Mouse (Mus musculus): ENCODE measurements around the gene B4galt4. TPM values are rescaled to one million over a fixed set of nuclear protein-coding genes. Genes with fewer than 3 reads are reported as not detected.
"Not testable (repeated sequence)": the region's sequence is repeated elsewhere in the genome, so short reads cannot be mapped to it uniquely, and the experiment has no call there.

B4galt4 gene
- polyA plus RNA-seq, 1 experiment from 2014 or later: 21.2 TPM

DNA sequence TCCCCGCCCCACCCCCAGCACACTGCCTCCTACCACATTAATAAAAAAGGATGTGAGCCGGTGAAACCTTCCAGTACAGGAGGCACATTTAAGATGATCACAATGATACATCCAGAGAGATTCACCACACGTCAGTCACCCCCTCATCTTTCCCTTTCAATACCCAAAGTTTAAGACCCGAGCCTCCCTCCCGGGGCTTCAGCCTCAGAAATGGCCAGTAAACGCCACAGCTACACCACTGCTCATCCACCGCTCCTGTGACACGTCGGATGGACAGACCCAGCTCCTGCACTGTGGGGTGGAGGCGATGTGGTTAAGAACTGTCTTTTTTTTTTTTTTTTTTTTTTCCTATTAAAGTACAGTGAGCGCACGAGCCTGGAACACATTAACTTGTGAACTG lies 30.0 kb upstream of the B4galt4 start:
- Histone ChIP-seq H3K36me3 (ENCODE audit: control insufficient read depth, insufficient read depth) (no peaks in the 10 kb centered on the region), H3K27ac (ENCODE audit: low read depth, low read length) (peak overlapping the region; percentile 82; the same call in 1 of the 2 replicates), H3K9ac (ENCODE audit: low read depth, low read length) (peak overlapping the region; percentile 59), H3K9me3 (ENCODE audit: control insufficient read depth) (no peaks in the 10 kb centered on the region), H3K27me3 (replicated peaks; ENCODE audit: control insufficient read depth, insufficient read depth, low read length) (no peaks in the 10 kb centered on the region), H3K4me1 (replicated peaks; ENCODE audit: control insufficient read depth, insufficient read depth, low read length) (no peaks in the 10 kb centered on the region), H3K4me2 (replicated peaks; ENCODE audit: low read depth) (peak overlapping the region; percentile 92), H3K4me3 (ENCODE audit: low read depth, low read length) (peak overlapping the region; percentile 65)
- 12% methylated on average over 12 of the region's 12 CpGs for WGBS
- no peak for ATAC-seq
- TF ChIP-seq CTCF (IDR thresholded peaks at IDR 0.05; ENCODE audit: low read depth): no peak

DNA sequence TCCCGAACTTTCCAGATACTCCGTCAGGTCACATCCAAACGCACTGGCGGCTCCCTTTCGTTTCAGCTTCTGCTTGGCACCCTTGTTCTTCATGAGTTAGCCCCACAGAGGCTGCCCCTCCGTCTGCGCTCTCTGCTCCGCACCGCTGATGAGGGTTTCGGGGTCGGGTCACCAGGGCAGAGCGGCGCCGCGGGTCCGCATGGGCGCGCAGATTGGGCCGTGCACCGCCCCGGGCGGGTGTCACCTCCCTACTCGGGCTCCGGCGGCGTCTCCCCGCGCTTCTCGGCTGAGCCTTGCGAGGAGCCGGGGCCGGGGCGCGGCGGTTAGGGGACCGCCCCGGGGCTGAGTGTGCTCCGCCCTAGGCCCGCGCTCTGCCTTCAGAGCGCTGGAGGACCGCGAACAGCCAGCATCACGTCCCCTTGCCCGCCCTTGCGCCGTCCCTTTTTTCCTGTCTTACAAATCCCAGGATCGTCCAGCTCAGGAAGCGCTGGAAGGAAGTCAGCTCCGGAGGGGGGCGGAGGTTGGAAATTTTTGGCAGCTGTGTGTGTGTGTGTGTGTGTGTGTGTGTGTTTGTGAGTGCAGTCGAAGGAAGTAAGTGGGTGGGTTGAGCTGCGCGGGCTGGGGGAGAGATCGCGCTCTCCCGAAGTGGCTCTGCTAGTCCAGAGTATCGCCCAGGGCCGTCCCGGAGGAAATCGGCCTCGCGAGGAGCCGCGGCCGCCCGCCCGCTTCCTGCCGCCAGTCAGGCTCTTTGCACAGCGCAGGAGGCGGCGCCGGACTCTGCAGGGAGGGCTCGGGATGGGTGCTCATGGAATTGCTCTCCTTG lies 29.3 kb upstream of the B4galt4 start, which contains the start of gene Arhgap31:
Arhgap31 (minus strand) TSS at position 694 of the 823 bp plus-strand sequence.
- WGBS: under 1% methylated on average over 71 of the region's 74 CpGs
- peak within 1 kb of the TSS; percentile 59 for H3K9ac ChIP-seq (ENCODE audit: low read depth, low read length)
- no peaks in the 10 kb centered on the region for H3K36me3 ChIP-seq (ENCODE audit: control insufficient read depth, insufficient read depth)
- peak within 1 kb of the TSS; percentile 65 for H3K4me3 ChIP-seq (ENCODE audit: low read depth, low read length)
- TF ChIP-seq CTCF (IDR thresholded peaks at IDR 0.05; ENCODE audit: low read depth): no peak
- H3K4me1 ChIP-seq (replicated peaks; ENCODE audit: control insufficient read depth, insufficient read depth, low read length): no peaks in the 10 kb centered on the region
- no peaks in the 10 kb centered on the region for H3K9me3 ChIP-seq (ENCODE audit: control insufficient read depth)
- peak; percentile 86 for ATAC-seq
- H3K27ac ChIP-seq (ENCODE audit: low read depth, low read length): peak within 1 kb of the TSS; percentile 82
- no peaks in the 10 kb centered on the region for H3K27me3 ChIP-seq (replicated peaks; ENCODE audit: control insufficient read depth, insufficient read depth, low read length)
- H3K4me2 ChIP-seq (replicated peaks; ENCODE audit: low read depth): peak within 1 kb of the TSS; percentile 92

DNA sequence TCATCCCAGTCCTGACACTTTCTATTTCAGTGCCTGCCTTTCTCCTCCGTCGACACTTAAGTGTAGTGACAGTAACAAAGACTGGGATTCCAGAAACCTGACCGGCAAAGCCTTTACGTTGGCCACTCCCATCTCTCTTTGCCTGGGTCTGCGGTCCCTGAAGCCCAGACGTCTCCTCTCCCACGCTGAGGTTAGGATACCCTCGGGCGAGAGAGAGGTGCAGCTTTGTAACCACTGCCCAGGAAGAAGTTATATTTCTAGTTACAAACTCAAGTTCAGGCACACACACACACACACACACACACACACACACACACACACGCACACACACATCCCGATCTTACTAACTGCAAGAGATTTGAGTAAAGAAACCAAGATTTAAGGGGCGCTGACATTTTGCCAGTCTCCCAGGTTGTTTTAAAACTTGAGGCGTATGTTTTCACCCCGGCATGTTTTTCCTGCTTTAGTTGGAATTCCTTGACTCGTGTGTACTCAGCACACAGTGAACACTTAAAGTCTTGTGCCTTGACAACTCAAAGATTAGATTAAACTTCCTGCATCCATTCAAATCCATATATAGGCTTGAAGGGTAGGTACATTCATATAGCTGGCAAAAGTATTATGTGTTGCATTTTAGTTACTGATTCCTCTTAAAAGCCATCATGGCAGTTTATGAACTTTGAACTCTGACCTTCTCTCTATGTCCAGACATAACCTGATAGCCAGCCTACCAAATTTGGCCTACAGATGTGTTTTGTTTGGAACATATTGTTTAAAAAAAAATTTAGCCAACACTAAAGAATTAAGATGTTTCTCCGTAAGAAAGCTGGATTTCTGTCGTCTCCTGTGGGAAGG lies 28.4 kb upstream of the B4galt4 start:
- H3K4me1 ChIP-seq (replicated peaks; ENCODE audit: control insufficient read depth, insufficient read depth, low read length): no peaks in the 10 kb centered on the region
- H3K36me3 ChIP-seq (ENCODE audit: control insufficient read depth, insufficient read depth): no peaks in the 10 kb centered on the region
- ATAC-seq: peak; percentile 8; the same call in 1 of the 2 replicates
- H3K4me3 ChIP-seq (ENCODE audit: low read depth, low read length): peak overlapping the region; percentile 65
- H3K27ac ChIP-seq (ENCODE audit: low read depth, low read length): peak overlapping the region; percentile 82
- TF ChIP-seq CTCF (IDR thresholded peaks at IDR 0.05; ENCODE audit: low read depth): no peak
- 12% methylated on average over 17 of the region's 17 CpGs for WGBS
- H3K9ac ChIP-seq (ENCODE audit: low read depth, low read length): 0 out of 2 replicates have a peak overlapping the region, but pooled peaks have one; percentile 59
- peak overlapping the region; percentile 92 for H3K4me2 ChIP-seq (replicated peaks; ENCODE audit: low read depth)
- no peaks in the 10 kb centered on the region for H3K27me3 ChIP-seq (replicated peaks; ENCODE audit: control insufficient read depth, insufficient read depth, low read length)
- no peaks in the 10 kb centered on the region for H3K9me3 ChIP-seq (ENCODE audit: control insufficient read depth)

DNA sequence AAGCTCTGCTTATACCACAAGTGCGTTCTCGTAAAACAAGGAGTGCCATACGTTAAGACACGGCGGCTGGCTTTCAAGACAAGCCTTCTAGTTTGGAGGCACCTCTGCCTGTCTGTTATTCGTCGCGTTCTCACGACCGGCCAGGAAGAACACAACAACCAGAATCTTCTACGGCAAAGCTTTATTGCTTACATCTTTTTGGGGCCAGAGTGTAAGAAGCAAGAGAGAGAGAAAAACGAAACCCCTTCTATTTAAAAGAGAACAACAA lies 27.9 kb upstream of the B4galt4 start:
- peak overlapping the region; percentile 17; the same call in 1 of the 2 replicates for H3K4me3 ChIP-seq (ENCODE audit: low read depth, low read length)
- H3K9ac ChIP-seq (ENCODE audit: low read depth, low read length); H3K4me1 ChIP-seq (replicated peaks; ENCODE audit: control insufficient read depth, insufficient read depth, low read length); H3K27me3 ChIP-seq (replicated peaks; ENCODE audit: control insufficient read depth, insufficient read depth, low read length); H3K9me3 ChIP-seq (ENCODE audit: control insufficient read depth); H3K36me3 ChIP-seq (ENCODE audit: control insufficient read depth, insufficient read depth): not testable (repeated sequence)
- peak; percentile 55; the same call in 1 of the 2 replicates for ATAC-seq
- peak overlapping the region; percentile 92 for H3K4me2 ChIP-seq (replicated peaks; ENCODE audit: low read depth)
- peak overlapping the region; percentile 54; the same call in 1 of the 2 replicates for H3K27ac ChIP-seq (ENCODE audit: low read depth, low read length)
- WGBS: 35% methylated on average over 11 of the region's 12 CpGs

DNA sequence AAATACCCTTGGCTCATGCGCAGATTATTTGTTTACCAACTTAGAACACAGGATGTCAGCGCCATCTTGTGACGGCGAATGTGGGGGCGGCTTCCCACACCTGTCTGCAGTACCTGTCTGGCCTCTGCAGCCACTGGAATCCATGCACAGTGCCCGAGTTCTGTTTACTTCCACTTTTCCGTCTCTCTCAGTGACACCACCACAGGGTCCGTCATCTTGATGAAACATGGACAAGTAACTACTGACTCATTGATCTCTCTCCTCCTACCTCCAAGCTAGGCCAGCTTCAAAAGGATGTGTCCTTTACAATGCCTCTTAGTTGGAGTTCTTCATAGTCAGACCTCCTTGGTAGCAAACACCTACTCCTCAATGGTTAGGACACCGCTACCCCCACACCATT lies 20.7 kb upstream of the B4galt4 start:
- no peaks in the 10 kb centered on the region for H3K4me1 ChIP-seq (replicated peaks; ENCODE audit: control insufficient read depth, insufficient read depth, low read length)
- H3K27ac ChIP-seq (ENCODE audit: low read depth, low read length): no peak overlapping the region
- 94% methylated on average over 8 of the region's 9 CpGs for WGBS
- H3K4me2 ChIP-seq (replicated peaks; ENCODE audit: low read depth): no peak overlapping the region
- no peaks in the 10 kb centered on the region for H3K36me3 ChIP-seq (ENCODE audit: control insufficient read depth, insufficient read depth)
- no peaks in the 10 kb centered on the region for H3K27me3 ChIP-seq (replicated peaks; ENCODE audit: control insufficient read depth, insufficient read depth, low read length)
- no peak overlapping the region for H3K4me3 ChIP-seq (ENCODE audit: low read depth, low read length)
- H3K9ac ChIP-seq (ENCODE audit: low read depth, low read length): no peak overlapping the region
- H3K9me3 ChIP-seq (ENCODE audit: control insufficient read depth): no peaks in the 10 kb centered on the region
- TF ChIP-seq CTCF (IDR thresholded peaks at IDR 0.05; ENCODE audit: low read depth): no peak
- ATAC-seq: no peak

DNA sequence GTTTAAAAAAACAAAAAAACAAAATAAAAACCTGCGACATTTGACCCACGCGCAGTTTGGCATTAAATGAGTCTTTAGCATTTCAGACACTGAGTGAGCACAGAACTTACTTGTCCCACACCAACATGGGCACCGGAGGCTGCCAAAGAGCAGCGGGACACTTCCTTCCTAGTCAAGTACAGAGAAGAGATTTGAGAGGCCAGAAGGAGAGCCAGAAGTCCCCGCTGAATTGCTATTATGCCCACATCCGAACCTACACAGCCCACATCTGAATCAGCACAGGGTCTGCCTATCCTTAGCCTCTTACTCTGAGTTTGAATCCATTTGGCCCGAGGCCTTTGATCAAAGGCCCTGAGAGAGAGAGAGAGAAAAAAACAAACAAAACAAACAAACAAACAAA lies 17.8 kb upstream of the B4galt4 start:
- no peaks in the 10 kb centered on the region for H3K4me1 ChIP-seq (replicated peaks; ENCODE audit: control insufficient read depth, insufficient read depth, low read length)
- H3K27me3 ChIP-seq (replicated peaks; ENCODE audit: control insufficient read depth, insufficient read depth, low read length): no peaks in the 10 kb centered on the region
- WGBS: 77% methylated on average over 8 of the region's 8 CpGs
- no peak for ATAC-seq
- no peak overlapping the region for H3K4me2 ChIP-seq (replicated peaks; ENCODE audit: low read depth)
- H3K9me3 ChIP-seq (ENCODE audit: control insufficient read depth): no peaks in the 10 kb centered on the region
- no peaks in the 10 kb centered on the region for H3K36me3 ChIP-seq (ENCODE audit: control insufficient read depth, insufficient read depth)
- TF ChIP-seq CTCF (IDR thresholded peaks at IDR 0.05; ENCODE audit: low read depth): no peak
- no peak overlapping the region for H3K27ac ChIP-seq (ENCODE audit: low read depth, low read length)
- no peak overlapping the region for H3K4me3 ChIP-seq (ENCODE audit: low read depth, low read length)
- no peak overlapping the region for H3K9ac ChIP-seq (ENCODE audit: low read depth, low read length)
